Mouse (Mus musculus) G1E (cell line): ENCODE measurements around the gene 6820408C15Rik. TPM values are rescaled to one million over a fixed set of nuclear protein-coding genes. Genes with fewer than 3 reads are reported as not detected.
"Not testable (repeated sequence)": the region's sequence is repeated elsewhere in the genome, so short reads cannot be mapped to it uniquely, and the experiment has no call there.

ENCODE experiments used
- ATAC-seq: 2 replicates; pipeline ENCODE4 v1.8.0; 2016; ENCODE audit warnings: mild to moderate bottlenecking; ENCODE audit not compliant: insufficient number of reproducible peaks, poor library complexity, low FRiP score, severe bottlenecking; ENCODE audit errors: extremely low read depth
- DNase-seq: peaks from one replicate; pipeline ENCODE4 v3.0.0; 2012; ENCODE audit warnings: low spot score
- H3K27me3 ChIP-seq: 2 replicates; pipeline ENCODE4 v1.6.1; 2012; ENCODE audit warnings: mild to moderate bottlenecking, low read length, inconsistent platforms; ENCODE audit not compliant: insufficient read depth
- H3K36me3 ChIP-seq: replicated peaks from 2 replicates; pipeline ENCODE3; 2012; ENCODE audit warnings: mild to moderate bottlenecking, inconsistent platforms
- H3K4me1 ChIP-seq: 2 replicates; pipeline ENCODE4 v1.6.1; 2012; ENCODE audit warnings: low read depth, low read length, inconsistent platforms, mixed read lengths; ENCODE audit not compliant: insufficient read depth
- H3K4me3 ChIP-seq: 2 replicates; pipeline ENCODE4 v1.5.1; 2012; ENCODE audit warnings: low read depth, mild to moderate bottlenecking, inconsistent platforms, low read length, moderate library complexity, mixed read lengths
- H3K9me3 ChIP-seq: replicated peaks from 2 replicates; pipeline ENCODE4 v1.6.1; 2012; ENCODE audit warnings: inconsistent platforms
- CTCF ChIP-seq: IDR thresholded peaks from 2 replicates; pipeline ENCODE4 v1.5.1; 2012; ENCODE audit warnings: low read depth, low read length, inconsistent platforms, mixed read lengths
- GATA1 ChIP-seq: IDR thresholded peaks from 2 replicates; pipeline ENCODE4 v1.6.1; 2012; ENCODE audit warnings: borderline replicate concordance, low read length, inconsistent platforms, mixed read lengths
- GATA2 ChIP-seq: IDR thresholded peaks from 2 replicates; pipeline ENCODE4 v1.6.1; 2012; ENCODE audit warnings: low read depth, low read length, inconsistent platforms, borderline replicate concordance
- POLR2AphosphoS5 ChIP-seq: IDR thresholded peaks from 2 replicates; pipeline ENCODE4 v1.6.1; 2012; ENCODE audit warnings: low read depth, low read length, inconsistent platforms; ENCODE audit not compliant: insufficient replicate concordance
- TAL1 ChIP-seq: conservative IDR thresholded peaks from 2 replicates; pipeline ENCODE4 v1.6.1; 2012; ENCODE audit warnings: low read depth, low read length, inconsistent platforms, mixed read lengths
- polyA plus RNA-seq: library from polyadenylated mRNA; stranded (reverse); fragments of >175 nt; gene quantifications from 2 replicates; pipeline ENCODE4 v1.2.3, GENCODE M21; 2012
- total RNA-seq, 2 experiments: library from RNA; stranded (forward) in 1 of 2; stranded (reverse) in 1 of 2; fragments of 200-1000 nt in 1 of 2; fragments of >200 nt in 1 of 2; fragmentation: Nextera tagmentation in 1 of 2; gene quantifications; 2 replicates each; pipeline ENCODE4 v1.2.3; 2014 to 2017

Gene 6820408C15Rik
- total and polyA plus RNA-seq, 3 experiments = 0.18 to 3.8 (median 0.49) TPM

- H3K9me3 ChIP-seq = peaks cover 37% of the 10 kb centered on the region
- H3K4me3 ChIP-seq = peak within 1 kb of the TSS; percentile 78
- peaks cover 16% of the 10 kb centered on the region for H3K36me3 ChIP-seq
- ATAC-seq = no peak
- H3K4me1 ChIP-seq = peaks cover 27% of the 10 kb centered on the region
- peak; percentile 64 for DNase-seq
- no peaks in the 10 kb centered on the region for H3K27me3 ChIP-seq
- no peak for TF ChIP-seq GATA2
- TF ChIP-seq TAL1 = no peak
- TF ChIP-seq CTCF = no peak
- no peak for TF ChIP-seq GATA1
- TF ChIP-seq POLR2AphosphoS5 = no peak
Measured at GRCm38 (mm10) chr2:152414591-152415165, 709 bp upstream of the 6820408C15Rik start, which contains the start of gene Zcchc3. TSS of gene Zcchc3 (minus strand) at chr2:152415027.

DNA sequence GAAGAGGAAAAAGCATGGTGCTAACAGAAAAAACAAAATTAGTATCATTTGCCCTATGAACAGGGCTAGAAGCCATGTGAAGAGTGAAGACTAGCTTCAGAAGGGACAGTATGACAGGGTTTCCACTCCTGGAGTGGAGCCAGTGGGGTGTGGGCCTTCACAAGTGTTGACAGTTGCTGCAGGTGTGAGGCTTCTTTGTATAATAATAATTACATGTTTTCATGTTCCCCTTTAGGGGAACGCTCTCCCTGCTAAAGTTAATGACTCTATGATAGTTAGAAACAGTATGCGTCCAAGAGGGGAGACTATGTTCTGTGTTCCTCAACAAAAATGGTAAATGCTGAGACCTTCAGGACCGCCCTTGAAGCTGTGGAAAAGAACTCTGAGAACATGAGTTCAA lies 399 bp downstream of the 6820408C15Rik start:
- Histone ChIP-seq H3K36me3 (peaks cover 19% of the 10 kb centered on the region), H3K4me3 (peak overlapping the region; percentile 78; the same call in 1 of the 2 replicates), H3K9me3 (peaks cover 46% of the 10 kb centered on the region), H3K27me3 (no peaks in the 10 kb centered on the region), H3K4me1 (peaks cover 16% of the 10 kb centered on the region)
- DNase-seq (no peak), ATAC-seq (no peak)
- no peak for TF ChIP-seq CTCF
- no peak for TF ChIP-seq TAL1
- no peak for TF ChIP-seq POLR2AphosphoS5
- no peak for TF ChIP-seq GATA2
- TF ChIP-seq GATA1 = no peak

- Histone ChIP-seq H3K9me3 (peaks cover 5% of the 10 kb centered on the region), H3K36me3 (peaks cover 28% of the 10 kb centered on the region), H3K4me3 (no peak overlapping the region), H3K4me1 (peaks cover 3% of the 10 kb centered on the region; the same call in 1 of the 2 replicates), H3K27me3 (no peaks in the 10 kb centered on the region)
- TF ChIP-seq GATA1 (no peak), CTCF (no peak), POLR2AphosphoS5 (no peak), GATA2 (no peak), TAL1 (no peak)
- ATAC-seq = no peak
- DNase-seq = no peak
Measured at GRCm38 (mm10) chr2:152427493-152427892, 12.1 kb downstream of the 6820408C15Rik start.

- H3K27me3 ChIP-seq, DNase-seq, ATAC-seq, H3K9me3 ChIP-seq, H3K4me3 ChIP-seq: not testable (repeated sequence)
- H3K4me1 ChIP-seq = peaks cover 11% of the 10 kb centered on the region
- peaks cover 31% of the 10 kb centered on the region for H3K36me3 ChIP-seq
Measured at GRCm38 (mm10) chr2:152428481-152428880, 13.1 kb downstream of the 6820408C15Rik start.

GRCm38 (mm10) chr2:152436405-152436901 lies 21.1 kb downstream of the 6820408C15Rik start:
- no peak for TF ChIP-seq GATA1
- no peak for TF ChIP-seq CTCF
- TF ChIP-seq TAL1 = no peak
- TF ChIP-seq GATA2 = no peak
- TF ChIP-seq POLR2AphosphoS5 = no peak
- H3K4me1 ChIP-seq = peaks cover 49% of the 10 kb centered on the region
- no peaks in the 10 kb centered on the region for H3K9me3 ChIP-seq
- peak overlapping the region; percentile 37; the same call in 1 of the 2 replicates for H3K4me3 ChIP-seq
- peaks cover 2% of the 10 kb centered on the region for H3K27me3 ChIP-seq
- ATAC-seq (no peak), DNase-seq (no peak)
- peaks cover 39% of the 10 kb centered on the region for H3K36me3 ChIP-seq

- peaks cover 40% of the 10 kb centered on the region for H3K36me3 ChIP-seq
- peaks cover 2% of the 10 kb centered on the region for H3K27me3 ChIP-seq
- TF ChIP-seq CTCF (peak; percentile 95), TAL1 (no peak)
- peak; percentile 51 for DNase-seq
- ATAC-seq = peak; percentile 47
- H3K4me1 ChIP-seq = peaks cover 48% of the 10 kb centered on the region
- H3K9me3 ChIP-seq = no peaks in the 10 kb centered on the region
- peak overlapping the region; percentile 68 for H3K4me3 ChIP-seq
Measured at GRCm38 (mm10) chr2:152436983-152437860, 21.8 kb downstream of the 6820408C15Rik start.
